Mouse (Mus musculus): ENCODE data around the gene Zfp827. TPM values are rescaled to one million over a fixed set of nuclear protein-coding genes. Genes with fewer than 3 reads are reported as not detected.

Zfp827 gene
- polyA plus RNA-seq, 1 experiment from 2014 or later: 2.9 TPM

DNA sequence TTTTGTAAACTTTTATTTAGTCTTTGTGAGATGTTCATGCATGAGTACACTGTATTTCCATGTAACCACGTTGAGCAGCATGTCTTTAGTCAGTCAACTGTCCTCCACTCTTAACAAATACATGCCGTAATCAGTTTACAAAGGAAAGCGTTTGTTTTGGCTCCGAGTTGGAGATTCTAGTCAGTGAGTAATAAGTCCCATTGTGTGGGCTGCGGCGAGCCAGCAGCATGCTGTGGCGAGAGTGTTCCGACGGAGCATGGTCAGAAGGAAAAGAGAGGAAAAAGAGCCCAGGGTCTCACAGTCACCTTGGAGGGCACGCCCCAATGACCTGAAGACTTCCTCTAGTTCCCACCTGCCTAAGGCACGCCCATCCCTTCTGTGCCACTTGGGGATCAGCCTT lies 68.7 kb downstream of the Zfp827 start:
- no peaks in the 10 kb centered on the region for H3K4me1 ChIP-seq (replicated peaks; ENCODE audit: control insufficient read depth, insufficient read depth)
- H3K4me3 ChIP-seq (ENCODE audit: low read depth, low read length): no peak overlapping the region
- 41% methylated on average over 11 of the region's 11 CpGs for WGBS
- H3K27ac ChIP-seq (replicated peaks): no peak overlapping the region
- no peak overlapping the region for H3K9ac ChIP-seq (ENCODE audit: low read length)
- H3K9me3 ChIP-seq (ENCODE audit: control insufficient read depth, low read length): no peaks in the 10 kb centered on the region
- no peaks in the 10 kb centered on the region for H3K36me3 ChIP-seq (ENCODE audit: control insufficient read depth, insufficient read depth, low read length)
- no peak overlapping the region for H3K4me2 ChIP-seq (replicated peaks; ENCODE audit: low read depth)
- no peak for TF ChIP-seq EP300 (optimal IDR thresholded peaks at IDR 0.05)
- no peak for TF ChIP-seq CTCF (IDR thresholded peaks at IDR 0.05; ENCODE audit: low read depth)
- ATAC-seq (ENCODE audit: low FRiP score, low TSS enrichment): peak; percentile 80
- H3K27me3 ChIP-seq (ENCODE audit: control insufficient read depth, insufficient read depth, low read length): no peaks in the 10 kb centered on the region
- peak; percentile 44 for DNase-seq (ENCODE audit: low spot score)

- no peak for TF ChIP-seq EP300 (optimal IDR thresholded peaks at IDR 0.05)
- TF ChIP-seq CTCF (IDR thresholded peaks at IDR 0.05; ENCODE audit: low read depth): no peak
- ATAC-seq (ENCODE audit: low FRiP score, low TSS enrichment) (no peak), DNase-seq (ENCODE audit: low spot score) (no peak)
- peaks cover 2% of the 10 kb centered on the region; the same call in 1 of the 2 replicates for H3K4me1 ChIP-seq (replicated peaks; ENCODE audit: control insufficient read depth, insufficient read depth)
- H3K27ac ChIP-seq (replicated peaks): no peak overlapping the region
- H3K4me3 ChIP-seq (ENCODE audit: low read depth, low read length): no peak overlapping the region
- 68% methylated on average over 4 of the region's 4 CpGs for WGBS
- H3K36me3 ChIP-seq (ENCODE audit: control insufficient read depth, insufficient read depth, low read length): no peaks in the 10 kb centered on the region
- H3K27me3 ChIP-seq (ENCODE audit: control insufficient read depth, insufficient read depth, low read length): no peaks in the 10 kb centered on the region
- no peaks in the 10 kb centered on the region for H3K9me3 ChIP-seq (ENCODE audit: control insufficient read depth, low read length)
- H3K4me2 ChIP-seq (replicated peaks; ENCODE audit: low read depth): no peak overlapping the region
- H3K9ac ChIP-seq (ENCODE audit: low read length): no peak overlapping the region
Measured at GRCm38 (mm10) chr8:79102707-79103106, 74.5 kb downstream of the Zfp827 start.

- H3K36me3 ChIP-seq (ENCODE audit: control insufficient read depth, insufficient read depth, low read length): no peaks in the 10 kb centered on the region
- H3K9ac ChIP-seq (ENCODE audit: low read length): no peak overlapping the region
- H3K4me1 ChIP-seq (replicated peaks; ENCODE audit: control insufficient read depth, insufficient read depth): peaks cover 2% of the 10 kb centered on the region; the same call in 1 of the 2 replicates
- 61% methylated on average over 14 of the region's 14 CpGs for WGBS
- no peaks in the 10 kb centered on the region for H3K9me3 ChIP-seq (ENCODE audit: control insufficient read depth, low read length)
- DNase-seq (ENCODE audit: low spot score): no peak
- no peak overlapping the region for H3K4me3 ChIP-seq (ENCODE audit: low read depth, low read length)
- peak; percentile 53 for ATAC-seq (ENCODE audit: low FRiP score, low TSS enrichment)
- 0 out of 2 replicates have a peak overlapping the region, but pooled peaks have one; percentile 13 for H3K27ac ChIP-seq (replicated peaks)
- no peaks in the 10 kb centered on the region for H3K27me3 ChIP-seq (ENCODE audit: control insufficient read depth, insufficient read depth, low read length)
- TF ChIP-seq EP300 (optimal IDR thresholded peaks at IDR 0.05) (no peak), CTCF (IDR thresholded peaks at IDR 0.05; ENCODE audit: low read depth) (no peak)
- H3K4me2 ChIP-seq (replicated peaks; ENCODE audit: low read depth): no peak overlapping the region
Measured at GRCm38 (mm10) chr8:79103185-79103878, 75.1 kb downstream of the Zfp827 start.

DNA sequence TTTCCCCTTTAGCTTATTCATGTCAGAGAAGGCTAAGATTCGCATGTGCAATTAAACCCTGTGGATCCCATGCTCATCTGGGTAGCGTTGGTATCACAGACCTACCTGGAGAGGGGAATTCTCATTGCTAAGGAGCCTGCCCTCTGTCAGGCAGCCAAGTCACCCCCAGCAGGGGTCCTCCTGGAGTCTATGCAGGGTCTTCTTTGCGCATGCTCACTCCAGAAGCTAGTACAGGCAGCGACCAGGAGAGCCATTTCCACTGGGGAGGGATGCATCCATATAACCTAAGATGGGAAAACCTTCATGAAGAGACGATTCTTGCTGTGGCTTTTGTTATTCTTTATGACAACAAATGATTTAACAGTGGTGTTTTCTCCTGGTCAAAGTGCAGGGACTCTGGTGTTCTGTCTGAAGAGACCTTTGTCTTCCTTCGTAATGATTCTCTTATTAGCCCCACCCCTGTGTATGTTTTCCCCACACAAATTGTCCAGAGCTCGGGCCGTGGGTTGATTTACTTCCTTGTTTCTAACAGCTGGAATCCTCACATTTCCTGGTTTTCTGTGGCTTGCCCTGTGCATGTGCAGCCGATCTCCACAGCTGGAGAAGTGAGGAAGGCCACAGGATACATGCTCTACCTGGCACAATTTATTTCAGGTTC lies 75.8 kb downstream of the Zfp827 start:
- H3K27ac ChIP-seq (replicated peaks): peak overlapping the region; percentile 35
- no peak overlapping the region for H3K4me3 ChIP-seq (ENCODE audit: low read depth, low read length)
- no peaks in the 10 kb centered on the region for H3K9me3 ChIP-seq (ENCODE audit: control insufficient read depth, low read length)
- 47% methylated on average over 9 of the region's 9 CpGs for WGBS
- H3K4me1 ChIP-seq (replicated peaks; ENCODE audit: control insufficient read depth, insufficient read depth): peaks cover 2% of the 10 kb centered on the region; the same call in 1 of the 2 replicates
- no peaks in the 10 kb centered on the region for H3K27me3 ChIP-seq (ENCODE audit: control insufficient read depth, insufficient read depth, low read length)
- DNase-seq (ENCODE audit: low spot score) (peak; percentile 27), ATAC-seq (ENCODE audit: low FRiP score, low TSS enrichment) (peak; percentile 69)
- TF ChIP-seq EP300 (optimal IDR thresholded peaks at IDR 0.05) (no peak), CTCF (IDR thresholded peaks at IDR 0.05; ENCODE audit: low read depth) (no peak)
- H3K4me2 ChIP-seq (replicated peaks; ENCODE audit: low read depth): no peak overlapping the region
- no peaks in the 10 kb centered on the region for H3K36me3 ChIP-seq (ENCODE audit: control insufficient read depth, insufficient read depth, low read length)
- H3K9ac ChIP-seq (ENCODE audit: low read length): no peak overlapping the region

GRCm38 (mm10) chr8:79104634-79105033 lies 76.4 kb downstream of the Zfp827 start:
- 46% methylated on average over 9 of the region's 9 CpGs for whole genome bisulfite sequencing
- H3K4me1 ChIP-seq (replicated peaks; ENCODE audit: control insufficient read depth, insufficient read depth): peaks cover 2% of the 10 kb centered on the region; the same call in 1 of the 2 replicates
- DNase-seq (ENCODE audit: low spot score): no peak
- no peaks in the 10 kb centered on the region for H3K36me3 ChIP-seq (ENCODE audit: control insufficient read depth, insufficient read depth, low read length)
- H3K9me3 ChIP-seq (ENCODE audit: control insufficient read depth, low read length): no peaks in the 10 kb centered on the region
- no peak overlapping the region; the same call in 1 of the 2 replicates for H3K4me2 ChIP-seq (replicated peaks; ENCODE audit: low read depth)
- H3K27ac ChIP-seq (replicated peaks): peak overlapping the region; percentile 40; the same call in 1 of the 2 replicates
- H3K27me3 ChIP-seq (ENCODE audit: control insufficient read depth, insufficient read depth, low read length): no peaks in the 10 kb centered on the region
- no peak overlapping the region for H3K9ac ChIP-seq (ENCODE audit: low read length)
- ATAC-seq (ENCODE audit: low FRiP score, low TSS enrichment): peak; percentile 76
- no peak for TF ChIP-seq CTCF (IDR thresholded peaks at IDR 0.05; ENCODE audit: low read depth)
- no peak for TF ChIP-seq EP300 (optimal IDR thresholded peaks at IDR 0.05)
- H3K4me3 ChIP-seq (ENCODE audit: low read depth, low read length): no peak overlapping the region

GRCm38 (mm10) chr8:79105186-79105585 lies 76.9 kb downstream of the Zfp827 start:
- H3K36me3 ChIP-seq (ENCODE audit: control insufficient read depth, insufficient read depth, low read length): no peaks in the 10 kb centered on the region
- H3K27me3 ChIP-seq (ENCODE audit: control insufficient read depth, insufficient read depth, low read length): no peaks in the 10 kb centered on the region
- no peak for DNase-seq (ENCODE audit: low spot score)
- no peaks in the 10 kb centered on the region for H3K9me3 ChIP-seq (ENCODE audit: control insufficient read depth, low read length)
- no peak for ATAC-seq (ENCODE audit: low FRiP score, low TSS enrichment)
- peaks cover 2% of the 10 kb centered on the region; the same call in 1 of the 2 replicates for H3K4me1 ChIP-seq (replicated peaks; ENCODE audit: control insufficient read depth, insufficient read depth)
- TF ChIP-seq CTCF (IDR thresholded peaks at IDR 0.05; ENCODE audit: low read depth) (no peak), EP300 (optimal IDR thresholded peaks at IDR 0.05) (no peak)
- H3K27ac ChIP-seq (replicated peaks): no peak overlapping the region
- no peak overlapping the region; the same call in 1 of the 2 replicates for H3K4me2 ChIP-seq (replicated peaks; ENCODE audit: low read depth)
- H3K4me3 ChIP-seq (ENCODE audit: low read depth, low read length): no peak overlapping the region
- WGBS: 46% methylated on average over 10 of the region's 10 CpGs
- no peak overlapping the region for H3K9ac ChIP-seq (ENCODE audit: low read length)
